Mouse (Mus musculus) small intestine, adult 2 months (tissue): ENCODE measurements around the gene Bicra. TPM values are rescaled to one million over a fixed set of nuclear protein-coding genes. Genes with fewer than 3 reads are reported as not detected.

Experiments used
- H3K27ac ChIP-seq: fragments of 200-500 bp; 2 replicates; pipeline ENCODE4 v1.5.1; 2012; ENCODE audit warnings: low read depth, low read length, control low read depth, inconsistent platforms; ENCODE audit not compliant: insufficient read depth
- H3K27me3 ChIP-seq: fragments of 200-500 bp; 2 replicates; pipeline ENCODE4 v1.6.1; 2012; ENCODE audit warnings: mild to moderate bottlenecking, moderate library complexity, low read length, inconsistent platforms; ENCODE audit not compliant: control insufficient read depth, insufficient read depth
- H3K36me3 ChIP-seq: fragments of 200-500 bp; 2 replicates; pipeline ENCODE4 v1.6.1; 2012; ENCODE audit warnings: mild to moderate bottlenecking, low read length, control low read depth, inconsistent platforms; ENCODE audit not compliant: control insufficient read depth, insufficient read depth
- H3K4me1 ChIP-seq: fragments of 200-500 bp; 2 replicates; pipeline ENCODE4 v1.6.1; 2012; ENCODE audit warnings: low read length, inconsistent platforms, mixed read lengths; ENCODE audit not compliant: control insufficient read depth, insufficient read depth, insufficient read length
- H3K4me3 ChIP-seq: fragments of 200-500 bp; 2 replicates; pipeline ENCODE4 v1.5.1; 2012; ENCODE audit warnings: low read depth, mild to moderate bottlenecking, control low read depth, inconsistent platforms, low read length, moderate library complexity
- CTCF ChIP-seq: fragments of 200-500 bp; IDR thresholded peaks from 2 replicates; pipeline ENCODE4 v1.5.1; 2012; ENCODE audit warnings: low read depth, mild to moderate bottlenecking, control low read depth, inconsistent platforms, low read length, moderate library complexity, mixed read lengths; ENCODE audit not compliant: insufficient replicate concordance, insufficient read length; ENCODE audit errors: extremely low read depth
- POLR2A ChIP-seq: fragments of 200-500 bp; IDR thresholded peaks from 2 replicates; pipeline ENCODE4 v1.6.1; 2012; ENCODE audit warnings: low read depth, mild to moderate bottlenecking, control low read depth, inconsistent platforms, low read length, moderate library complexity
- WGBS: fragments of 180-500 bp; shearing (Covaris S2); methylation state at CpG from one replicate; pipeline ENCODE4 v1.1.7; 2018; 5-methylcytosine and 5-hydroxymethylcytosine counted together
- polyA plus RNA-seq: library from polyadenylated mRNA; depleted of rRNA; stranded (reverse); fragments of >200 nt; gene quantifications from 2 replicates; pipeline ENCODE4 v1.2.3, GENCODE M21; 2012

Gene Bicra
- polyA plus RNA-seq, 1 experiment = 31.0 TPM

- no peak overlapping the region for H3K27ac ChIP-seq
- 92% methylated on average over 16 of the region's 16 CpGs for WGBS
- TF ChIP-seq POLR2A = no peak
- TF ChIP-seq CTCF = no peak
- peaks cover 3% of the 10 kb centered on the region for H3K4me1 ChIP-seq
- no peak overlapping the region for H3K4me3 ChIP-seq
- peaks cover 29% of the 10 kb centered on the region for H3K36me3 ChIP-seq
- H3K27me3 ChIP-seq = no peaks in the 10 kb centered on the region
Measured at GRCm38 (mm10) chr7:15987661-15988356, 59.9 kb downstream of the Bicra start.

GRCm38 (mm10) chr7:15982729-15983407, 64.9 kb downstream of the Bicra start:
- Histone ChIP-seq H3K27ac (no peak overlapping the region), H3K27me3 (no peaks in the 10 kb centered on the region), H3K4me1 (peaks cover 2% of the 10 kb centered on the region; the same call in 1 of the 2 replicates), H3K4me3 (no peak overlapping the region), H3K36me3 (peaks cover 26% of the 10 kb centered on the region)
- WGBS = 17% methylated on average over 4 of the region's 4 CpGs
- no peak for TF ChIP-seq POLR2A
- TF ChIP-seq CTCF = no peak

GRCm38 (mm10) chr7:15981538-15981937, 66.2 kb downstream of the Bicra start:
- Histone ChIP-seq H3K27ac (no peak overlapping the region), H3K4me1 (peaks cover 2% of the 10 kb centered on the region; the same call in 1 of the 2 replicates)
- TF ChIP-seq POLR2A = no peak
- TF ChIP-seq CTCF = no peak

GRCm38 (mm10) chr7:15980246-15980645, 67.5 kb downstream of the Bicra start:
- peaks cover 2% of the 10 kb centered on the region; the same call in 1 of the 2 replicates for H3K4me1 ChIP-seq
- 79% methylated on average over 8 of the region's 8 CpGs for WGBS
- H3K27me3 ChIP-seq = no peaks in the 10 kb centered on the region
- no peak overlapping the region for H3K4me3 ChIP-seq
- H3K27ac ChIP-seq = no peak overlapping the region
- TF ChIP-seq POLR2A (no peak), CTCF (no peak)
- peaks cover 31% of the 10 kb centered on the region for H3K36me3 ChIP-seq

More at GRCm38 (mm10) chr7:15981538-15981937, 66.2 kb downstream of the Bicra start:
- WGBS = 66% methylated on average over 4 of the region's 4 CpGs
- no peak overlapping the region for H3K4me3 ChIP-seq
- H3K36me3 ChIP-seq = peaks cover 24% of the 10 kb centered on the region
- H3K27me3 ChIP-seq = no peaks in the 10 kb centered on the region

- Histone ChIP-seq H3K36me3 (peaks cover 58% of the 10 kb centered on the region), H3K4me3 (no peak overlapping the region), H3K27ac (no peak overlapping the region), H3K27me3 (no peaks in the 10 kb centered on the region), H3K4me1 (peaks cover 2% of the 10 kb centered on the region; the same call in 1 of the 2 replicates)
- WGBS = 69% methylated on average over 4 of the region's 4 CpGs
- TF ChIP-seq POLR2A (no peak), CTCF (peak; percentile 81; the same call in 1 of the 2 replicates)
Measured at GRCm38 (mm10) chr7:15975904-15976303, 71.8 kb downstream of the Bicra start.

GRCm38 (mm10) chr7:15975451-15975850, 72.3 kb downstream of the Bicra start:
- no peaks in the 10 kb centered on the region for H3K27me3 ChIP-seq
- peaks cover 58% of the 10 kb centered on the region for H3K36me3 ChIP-seq
- TF ChIP-seq POLR2A (no peak), CTCF (no peak)
- 92% methylated on average over 10 of the region's 10 CpGs for WGBS
- no peak overlapping the region for H3K27ac ChIP-seq
- no peak overlapping the region for H3K4me3 ChIP-seq
- H3K4me1 ChIP-seq = peaks cover 2% of the 10 kb centered on the region; the same call in 1 of the 2 replicates

GRCm38 (mm10) chr7:15974712-15975111, 73.0 kb downstream of the Bicra start:
- WGBS = 37% methylated on average over 5 of the region's 5 CpGs
- no peaks in the 10 kb centered on the region for H3K27me3 ChIP-seq
- no peaks in the 10 kb centered on the region for H3K4me1 ChIP-seq
- TF ChIP-seq CTCF (peak; percentile 89), POLR2A (no peak)
- no peak overlapping the region for H3K4me3 ChIP-seq
- peaks cover 58% of the 10 kb centered on the region for H3K36me3 ChIP-seq
- H3K27ac ChIP-seq = no peak overlapping the region
